Mouse (Mus musculus) liver, embryonic 15.5 days (tissue): ENCODE measurements around the gene Gm20388. TPM values are rescaled to one million over a fixed set of nuclear protein-coding genes. Genes with fewer than 3 reads are reported as not detected.
A peak's percentile ranks its signal among the peaks of the same experiment; 100 is the strongest.

ENCODE experiments used
- ATAC-seq: fragments of 200-750 bp; cut with Nextera tagmentation; 2 replicates; pipeline ENCODE4 v1.8.0; 2017; ENCODE audit warnings: moderate number of reproducible peaks, mild to moderate bottlenecking, moderate library complexity; ENCODE audit not compliant: insufficient read depth
- H3K27ac ChIP-seq: fragments of 300-500 bp; sonication (generic); replicated peaks from 2 replicates; pipeline ENCODE4 v1.5.1; 2015; ENCODE audit warnings: mild to moderate bottlenecking, inconsistent platforms
- H3K27me3 ChIP-seq: fragments of 300-500 bp; sonication (generic); 2 replicates; pipeline ENCODE4 v1.6.1; 2015; ENCODE audit warnings: mild to moderate bottlenecking, inconsistent platforms
- H3K36me3 ChIP-seq: fragments of 300-500 bp; sonication (generic); replicated peaks from 2 replicates; pipeline ENCODE4 v1.6.1; 2015; ENCODE audit warnings: moderate library complexity, mild to moderate bottlenecking, inconsistent platforms
- H3K4me1 ChIP-seq: fragments of 300-500 bp; sonication (generic); replicated peaks from 2 replicates; pipeline ENCODE4 v1.6.1; 2015; ENCODE audit warnings: inconsistent platforms
- H3K4me2 ChIP-seq: fragments of 300-500 bp; sonication (generic); 2 replicates; pipeline ENCODE4 v1.6.1; 2015; ENCODE audit warnings: moderate library complexity, mild to moderate bottlenecking, inconsistent platforms
- H3K4me3 ChIP-seq: fragments of 300-500 bp; sonication (generic); replicated peaks from 2 replicates; pipeline ENCODE4 v1.5.1; 2015; ENCODE audit warnings: mild to moderate bottlenecking, inconsistent platforms
- H3K9ac ChIP-seq: fragments of 300-500 bp; sonication (generic); 2 replicates; pipeline ENCODE4 v1.6.1; 2015; ENCODE audit warnings: moderate library complexity, mild to moderate bottlenecking, inconsistent platforms
- H3K9me3 ChIP-seq: fragments of 300-500 bp; sonication (generic); replicated peaks from 2 replicates; pipeline ENCODE4 v1.6.1; 2016; ENCODE audit warnings: inconsistent platforms
- WGBS: fragments of 180-500 bp; shearing (Covaris S2); methylation state at CpG from one replicate; pipeline ENCODE4 v1.1.7; 2015; ENCODE audit warnings: mixed read lengths; ENCODE audit not compliant: insufficient replicate concordance; 5-methylcytosine and 5-hydroxymethylcytosine counted together
- polyA plus RNA-seq: library from polyadenylated mRNA; unstranded; fragments of >200 nt; fragmentation: Nextera tagmentation; extraction: Ambion mirVana; gene quantifications from 2 replicates; pipeline ENCODE4 v1.2.1, GENCODE M21; 2015

Gene Gm20388
- polyA plus RNA-seq, 1 experiment from 2014 or later = not detected

- Histone ChIP-seq H3K36me3 (no peaks in the 10 kb centered on the region), H3K4me1 (no peaks in the 10 kb centered on the region), H3K9me3 (no peaks in the 10 kb centered on the region), H3K4me2 (no peak overlapping the region), H3K4me3 (no peak overlapping the region), H3K9ac (no peak overlapping the region), H3K27me3 (peaks cover 14% of the 10 kb centered on the region), H3K27ac (no peak overlapping the region)
- ATAC-seq = no peak
- WGBS = 55% methylated on average over 12 of the region's 12 CpGs
Observed at GRCm38 (mm10) chr8:121152394-121152793, 1241.8 kb downstream of the Gm20388 start.

GRCm38 (mm10) chr8:121156990-121157491 lies 1246.4 kb downstream of the Gm20388 start:
- no peaks in the 10 kb centered on the region for H3K4me1 ChIP-seq
- no peak for ATAC-seq
- no peak overlapping the region for H3K27ac ChIP-seq
- no peak overlapping the region for H3K4me3 ChIP-seq
- no peak overlapping the region for H3K9ac ChIP-seq
- H3K9me3 ChIP-seq = no peaks in the 10 kb centered on the region
- 50% methylated on average over 7 of the region's 7 CpGs for WGBS
- peaks cover 22% of the 10 kb centered on the region for H3K27me3 ChIP-seq
- no peak overlapping the region for H3K4me2 ChIP-seq
- H3K36me3 ChIP-seq = no peaks in the 10 kb centered on the region

- Histone ChIP-seq H3K4me3 (no peak overlapping the region), H3K36me3 (no peaks in the 10 kb centered on the region), H3K9ac (no peak overlapping the region), H3K4me2 (no peak overlapping the region), H3K27me3 (peaks cover 22% of the 10 kb centered on the region), H3K4me1 (no peaks in the 10 kb centered on the region), H3K9me3 (no peaks in the 10 kb centered on the region), H3K27ac (no peak overlapping the region)
- 40% methylated on average over 13 of the region's 13 CpGs for WGBS
- no peak for ATAC-seq
Observed at GRCm38 (mm10) chr8:121158812-121159211, 1248.2 kb downstream of the Gm20388 start.

- peaks cover 17% of the 10 kb centered on the region for H3K27me3 ChIP-seq
- H3K4me3 ChIP-seq = no peak overlapping the region
- no peaks in the 10 kb centered on the region for H3K36me3 ChIP-seq
- no peak overlapping the region for H3K4me2 ChIP-seq
- no peaks in the 10 kb centered on the region for H3K9me3 ChIP-seq
- no peaks in the 10 kb centered on the region for H3K4me1 ChIP-seq
- no peak for ATAC-seq
- no peak overlapping the region for H3K27ac ChIP-seq
- no peak overlapping the region for H3K9ac ChIP-seq
- WGBS = 47% methylated on average over 5 of the region's 5 CpGs
Observed at GRCm38 (mm10) chr8:121161437-121161836, 1250.8 kb downstream of the Gm20388 start.

- no peak overlapping the region for H3K9ac ChIP-seq
- no peaks in the 10 kb centered on the region for H3K36me3 ChIP-seq
- H3K9me3 ChIP-seq = no peaks in the 10 kb centered on the region
- H3K27ac ChIP-seq = no peak overlapping the region
- no peak overlapping the region for H3K4me2 ChIP-seq
- H3K4me3 ChIP-seq = no peak overlapping the region
- H3K27me3 ChIP-seq = peaks cover 17% of the 10 kb centered on the region
- WGBS = 38% methylated on average over 4 of the region's 4 CpGs
- no peak for ATAC-seq
- no peaks in the 10 kb centered on the region for H3K4me1 ChIP-seq
Observed at GRCm38 (mm10) chr8:121162413-121162812, 1251.8 kb downstream of the Gm20388 start.

GRCm38 (mm10) chr8:121162906-121163695 lies 1252.5 kb downstream of the Gm20388 start:
- Histone ChIP-seq H3K36me3 (no peaks in the 10 kb centered on the region), H3K4me2 (no peak overlapping the region), H3K9ac (no peak overlapping the region), H3K9me3 (no peaks in the 10 kb centered on the region), H3K4me1 (no peaks in the 10 kb centered on the region), H3K4me3 (no peak overlapping the region), H3K27me3 (peaks cover 12% of the 10 kb centered on the region), H3K27ac (no peak overlapping the region)
- ATAC-seq = no peak
- 56% methylated on average over 11 of the region's 11 CpGs for WGBS

GRCm38 (mm10) chr8:121164017-121164469 lies 1253.4 kb downstream of the Gm20388 start:
- H3K9ac ChIP-seq = no peak overlapping the region
- no peaks in the 10 kb centered on the region for H3K36me3 ChIP-seq
- no peak overlapping the region for H3K27ac ChIP-seq
- no peaks in the 10 kb centered on the region for H3K4me1 ChIP-seq
- no peak overlapping the region for H3K4me2 ChIP-seq
- H3K27me3 ChIP-seq = peaks cover 8% of the 10 kb centered on the region
- H3K9me3 ChIP-seq = no peaks in the 10 kb centered on the region
- 38% methylated on average over 8 of the region's 8 CpGs for WGBS
- H3K4me3 ChIP-seq = no peak overlapping the region
- no peak for ATAC-seq

DNA sequence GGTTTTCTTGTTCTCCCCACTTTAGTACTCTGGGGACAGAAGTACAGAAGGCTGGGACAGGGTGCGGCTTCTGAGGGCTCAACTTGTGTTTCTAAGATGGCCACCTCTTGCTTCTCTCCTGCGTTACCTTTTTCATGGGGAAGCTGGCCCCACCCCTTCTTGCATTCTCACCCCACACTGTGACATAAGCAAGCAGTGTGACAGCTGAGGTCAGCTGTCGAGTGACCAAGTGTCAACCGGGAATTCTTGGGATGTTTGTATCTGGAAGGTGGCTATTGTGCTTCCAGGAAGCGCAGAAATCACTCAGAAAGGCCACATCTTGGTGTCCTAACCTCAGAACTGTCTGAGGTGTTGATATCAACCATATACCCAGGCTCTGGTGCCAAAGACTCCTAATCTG lies 1257.4 kb downstream of the Gm20388 start:
- 0 out of 2 replicates have a peak, but pooled peaks cover 4% of the 10 kb centered on the region for H3K4me1 ChIP-seq
- no peak overlapping the region for H3K27ac ChIP-seq
- H3K27me3 ChIP-seq = no peaks in the 10 kb centered on the region
- 50% methylated on average over 5 of the region's 5 CpGs for WGBS
- no peaks in the 10 kb centered on the region for H3K9me3 ChIP-seq
- no peak overlapping the region for H3K9ac ChIP-seq
- H3K4me2 ChIP-seq = no peak overlapping the region
- no peak overlapping the region for H3K4me3 ChIP-seq
- no peaks in the 10 kb centered on the region for H3K36me3 ChIP-seq
- ATAC-seq = no peak

- Histone ChIP-seq H3K9me3 (no peaks in the 10 kb centered on the region), H3K36me3 (no peaks in the 10 kb centered on the region), H3K4me2 (peak overlapping the region; percentile 29; the same call in 1 of the 2 replicates), H3K4me3 (no peak overlapping the region), H3K9ac (no peak overlapping the region), H3K27me3 (no peaks in the 10 kb centered on the region), H3K27ac (no peak overlapping the region), H3K4me1 (0 out of 2 replicates have a peak, but pooled peaks cover 4% of the 10 kb centered on the region)
- ATAC-seq = no peak
- 43% methylated on average over 7 of the region's 7 CpGs for WGBS
Observed at GRCm38 (mm10) chr8:121170116-121170515, 1259.5 kb downstream of the Gm20388 start.

- Histone ChIP-seq H3K4me1 (0 out of 2 replicates have a peak, but pooled peaks cover 4% of the 10 kb centered on the region), H3K27me3 (no peaks in the 10 kb centered on the region), H3K36me3 (no peaks in the 10 kb centered on the region), H3K4me2 (peak overlapping the region; percentile 29; the same call in 1 of the 2 replicates), H3K4me3 (no peak overlapping the region), H3K9ac (no peak overlapping the region), H3K9me3 (no peaks in the 10 kb centered on the region), H3K27ac (no peak overlapping the region)
- no peak for ATAC-seq
- 19% methylated on average over 27 of the region's 27 CpGs for WGBS
Observed at GRCm38 (mm10) chr8:121170626-121171552, 1260.2 kb downstream of the Gm20388 start.

GRCm38 (mm10) chr8:121172567-121172966 lies 1261.9 kb downstream of the Gm20388 start:
- Histone ChIP-seq H3K9me3 (no peaks in the 10 kb centered on the region), H3K36me3 (no peaks in the 10 kb centered on the region), H3K4me1 (0 out of 2 replicates have a peak, but pooled peaks cover 4% of the 10 kb centered on the region), H3K4me2 (no peak overlapping the region), H3K4me3 (no peak overlapping the region), H3K27ac (no peak overlapping the region), H3K9ac (no peak overlapping the region), H3K27me3 (no peaks in the 10 kb centered on the region)
- 63% methylated on average over 8 of the region's 8 CpGs for WGBS
- ATAC-seq = no peak
